ENCODE assay signal across 20 mouse cellular contexts in genomic region chr12:37001401-37001800, GRCm38 (mm10).
"Had no signal": no experiment of that assay in that cellular context is flagged by ENCODE, and none has a peak within 500 bp of the region (broad histone marks: within the 10 kb centered on the region; RNA-seq: fewer than 3 reads in every experiment).

No protein-coding gene starts in this region.

- H3K9me3 ChIP-seq: limb, embryonic 12.5 days; liver, embryonic 12.5 days; liver, embryonic 15.5 days; lung, embryonic 15.5 days; megakaryocyte, embryonic 14.5 days; midbrain, embryonic 10.5 days; midbrain, embryonic 13.5 days had no signal

- H3K4me3 ChIP-seq: layer of hippocampus, adult 2 months; left cerebral cortex, adult 2 months; limb, embryonic 12.5 days; liver, embryonic 12.5 days; liver, embryonic 15.5 days; lung, embryonic 15.5 days; megakaryocyte, embryonic 14.5 days; midbrain, embryonic 10.5 days; midbrain, embryonic 13.5 days had no signal

- H3K36me3 ChIP-seq: limb, embryonic 12.5 days; liver, embryonic 12.5 days; liver, embryonic 15.5 days; lung, embryonic 15.5 days; midbrain, embryonic 10.5 days; midbrain, embryonic 13.5 days had no signal

- H3K4me2 ChIP-seq: limb, embryonic 12.5 days; liver, embryonic 12.5 days; liver, embryonic 15.5 days; lung, embryonic 15.5 days; midbrain, embryonic 13.5 days had no signal

- DNase-seq: kidney, postnatal 25 days; layer of hippocampus, adult 9-11 months; liver; lung, adult 18-20 months; lung, postnatal 10 days; lung, postnatal 36 days; thymus, adult 2 months; thymus, postnatal 14 days; thymus, postnatal 4 days had no signal

- H3K27ac ChIP-seq: kidney, postnatal 0 days; layer of hippocampus, adult 2 months; left cerebral cortex, adult 2 months; limb, embryonic 12.5 days; liver, embryonic 12.5 days; liver, embryonic 15.5 days; lung, embryonic 15.5 days; midbrain, embryonic 10.5 days; midbrain, embryonic 13.5 days; stomach, postnatal 0 days had no signal

- H3K4me1 ChIP-seq: limb, embryonic 12.5 days; liver, embryonic 12.5 days; liver, embryonic 15.5 days; lung, embryonic 15.5 days; megakaryocyte, embryonic 14.5 days; midbrain, embryonic 10.5 days; midbrain, embryonic 13.5 days had no signal

- H3K27me3 ChIP-seq: limb, embryonic 12.5 days; liver, embryonic 12.5 days; liver, embryonic 15.5 days; lung, embryonic 15.5 days; megakaryocyte, embryonic 14.5 days; midbrain, embryonic 13.5 days had no signal
